Mouse (Mus musculus): ENCODE results near the gene Esam.
A peak's percentile ranks its signal among the peaks of the same experiment; 100 is the strongest.

Esam gene

DNA sequence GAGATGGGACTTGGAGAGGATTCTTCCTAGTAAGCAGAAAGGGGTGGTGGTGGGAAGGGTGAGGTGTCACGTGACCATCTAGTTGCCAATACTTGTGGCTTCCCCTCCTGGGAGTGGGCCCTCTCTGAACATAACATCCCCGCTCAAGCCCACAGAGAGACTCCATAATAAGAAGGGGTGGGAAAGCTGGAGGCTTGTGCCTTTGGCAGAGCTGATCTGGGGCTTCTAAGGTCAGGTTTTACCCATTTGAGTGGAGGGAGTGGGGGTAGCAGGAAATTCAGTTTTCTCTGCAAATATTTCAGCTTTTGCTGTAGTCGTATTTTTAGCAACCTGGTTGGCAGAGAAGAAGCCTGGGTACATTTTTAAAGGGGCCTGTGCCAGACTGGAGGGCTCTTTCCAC, 28.5 kb downstream of the Esam start:
- no peak for DNase-seq

DNA sequence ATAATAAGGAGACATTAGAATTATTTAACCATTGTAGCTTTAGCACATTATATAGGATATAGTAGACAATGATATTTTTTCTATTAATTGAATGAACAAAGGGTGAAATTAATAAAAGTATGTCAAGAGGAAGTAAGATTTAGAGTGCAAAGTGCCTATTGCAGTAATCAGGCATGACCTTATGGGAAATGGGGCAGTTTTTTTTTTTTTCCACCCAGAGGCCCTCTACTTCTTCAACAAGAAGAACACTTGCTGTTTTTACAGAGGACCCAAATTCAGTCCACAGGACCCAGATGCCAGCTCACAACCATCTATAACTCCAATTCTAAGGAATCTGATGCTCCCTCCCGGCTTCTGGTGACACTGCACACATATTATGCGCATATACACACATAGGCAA, 32.7 kb downstream of the Esam start:
- no peak for DNase-seq

DNA sequence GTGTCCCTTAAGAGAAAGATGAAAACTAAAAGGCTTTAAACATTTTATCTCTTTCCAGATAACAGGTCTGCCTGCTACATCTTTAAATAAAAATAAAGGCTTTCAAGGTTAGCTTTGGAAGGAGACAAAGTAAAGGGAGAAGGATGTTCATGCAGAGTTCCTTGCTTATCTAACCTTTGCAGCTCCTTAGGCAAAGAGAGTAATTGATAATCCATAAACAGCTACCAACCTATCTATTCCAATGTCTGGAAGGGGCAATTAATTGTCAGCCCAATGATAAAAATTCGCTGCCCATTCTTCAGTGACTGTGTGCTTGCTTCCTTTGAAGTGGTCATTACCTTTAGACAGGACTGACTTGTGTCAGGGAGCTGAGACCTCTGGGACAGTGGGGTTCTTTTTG, 35.9 kb downstream of the Esam start:
- DNase-seq = no peak

DNA sequence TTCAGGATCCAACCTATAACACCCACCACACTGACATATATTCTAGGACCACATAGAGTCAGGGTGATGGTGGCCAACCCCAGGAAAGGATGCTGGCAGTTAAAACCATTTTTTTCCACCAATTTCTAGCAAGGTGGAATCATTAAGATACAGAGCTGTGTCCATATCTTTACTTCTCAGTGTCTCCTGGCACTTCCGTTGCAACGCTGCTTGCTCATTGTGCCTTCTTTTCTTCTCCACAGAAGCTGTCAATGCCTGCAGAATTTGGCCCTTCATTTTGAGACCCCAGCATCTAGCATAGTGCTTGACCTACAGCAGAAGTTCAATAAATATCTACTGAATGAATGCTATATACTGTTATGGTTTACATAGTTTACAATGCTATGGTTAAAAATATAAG, 39.1 kb downstream of the Esam start:
- DNase-seq = no peak

GRCm38 (mm10) chr9:37567454-37567853, 39.6 kb downstream of the Esam start:
- no peak for DNase-seq

GRCm38 (mm10) chr9:37567892-37568604, 40.2 kb downstream of the Esam start:
- peak; percentile 27 to 38 for DNase-seq

DNA sequence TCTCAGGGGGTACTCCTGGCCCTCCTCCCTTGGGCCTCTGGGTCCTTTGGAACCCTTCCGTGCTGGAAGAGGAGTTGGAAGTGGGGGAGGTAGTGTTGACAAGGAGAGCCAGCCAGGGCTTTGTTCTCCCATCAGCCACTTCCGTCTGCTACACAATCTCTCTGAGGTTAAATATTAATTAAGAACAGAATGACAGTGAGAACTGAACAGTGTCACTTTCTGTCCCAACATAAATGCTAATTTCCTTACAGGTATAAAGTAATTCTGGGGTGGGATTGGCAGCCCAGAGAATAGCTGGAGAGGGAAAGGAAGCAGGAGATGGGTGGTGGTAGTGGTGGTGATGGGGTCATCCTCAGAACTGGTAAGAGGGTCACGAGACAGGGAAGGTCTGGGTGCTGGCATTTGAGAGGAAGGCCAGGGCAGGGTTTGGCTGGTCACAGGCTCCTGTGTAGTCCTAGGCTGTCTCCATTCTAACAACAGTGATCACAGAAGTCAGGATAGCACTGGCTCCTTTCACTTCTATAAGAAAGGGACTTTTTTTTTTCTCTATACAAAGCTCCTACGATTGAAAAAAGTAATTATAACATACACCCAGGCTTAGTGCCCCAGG, 40.8 kb downstream of the Esam start:
- DNase-seq = no peak

GRCm38 (mm10) chr9:37569231-37569835, 41.5 kb downstream of the Esam start:
- no peak for DNase-seq

GRCm38 (mm10) chr9:37572204-37572876, 44.5 kb downstream of the Esam start:
- DNase-seq = no peak

DNA sequence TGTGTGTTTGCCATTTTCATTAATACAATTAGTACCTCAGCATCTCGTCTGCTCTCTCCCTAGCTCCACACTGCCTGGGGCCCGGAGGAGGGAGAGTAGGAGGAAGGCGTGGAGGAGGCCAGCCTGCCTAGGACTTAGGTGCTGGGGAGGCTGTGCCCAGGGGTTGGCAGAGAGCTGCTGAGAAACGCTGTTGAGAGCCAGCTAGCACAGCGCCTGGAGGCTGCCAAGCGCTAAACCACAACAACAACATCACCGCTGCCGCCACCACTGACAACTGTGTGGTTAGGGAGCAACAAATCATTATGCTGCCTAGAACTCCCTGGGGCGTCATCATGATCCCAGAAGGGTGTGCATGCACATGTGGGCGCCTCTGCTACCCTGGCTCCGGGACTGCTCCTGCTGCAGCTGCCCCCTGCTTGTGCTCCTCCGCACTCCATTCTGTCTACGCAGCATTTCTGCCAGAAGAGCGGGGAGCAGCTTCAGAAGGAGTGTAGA, 48.6 kb downstream of the Esam start:
- DNase-seq = peak; percentile 65 to 68

DNA sequence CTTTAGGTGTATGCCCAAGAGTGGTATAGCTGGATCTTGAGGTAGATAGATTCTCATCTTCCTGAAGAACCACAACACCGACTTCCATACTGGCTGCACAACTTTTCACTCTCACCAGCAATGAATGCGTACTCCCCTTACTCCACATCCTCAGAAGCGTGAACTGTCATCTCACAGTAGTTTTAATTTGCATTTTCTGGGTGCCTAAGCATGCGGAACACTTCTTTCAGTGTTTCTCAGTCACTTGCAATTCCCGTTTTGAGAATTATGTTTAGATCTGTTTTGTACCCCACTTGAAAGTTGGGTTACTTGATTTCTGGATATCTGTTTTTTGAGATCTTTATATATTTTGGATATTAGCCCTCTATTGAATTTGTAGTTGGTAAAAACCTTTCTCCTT, 55.7 kb downstream of the Esam start:
- peak; percentile 31 to 37 for DNase-seq

GRCm38 (mm10) chr9:37586718-37587117, 58.8 kb downstream of the Esam start:
- no peak for DNase-seq

All from B cell, adult 2 months (primary cell).